In the genomic region with DNA sequence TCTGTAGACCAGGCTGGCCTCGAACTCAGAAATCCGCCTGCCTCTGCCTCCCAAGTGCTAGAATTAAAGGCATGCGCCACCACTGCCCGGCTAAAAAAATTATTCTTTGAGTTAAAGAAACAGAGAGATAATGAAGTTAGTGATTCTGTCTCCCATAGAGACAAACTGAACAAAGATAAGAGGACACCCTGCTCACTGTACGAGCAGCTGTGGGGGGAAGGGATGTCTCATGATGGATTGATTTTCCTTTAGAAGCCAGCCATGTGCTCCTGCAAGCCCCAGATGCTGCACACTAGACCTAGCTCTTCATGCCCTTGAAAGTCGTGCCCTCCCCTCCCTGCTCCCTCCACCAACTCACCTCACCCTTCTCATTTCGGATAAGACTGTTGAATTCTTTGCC, we compare ENCODE assay signal across 27 mouse cellular contexts. TPM values are rescaled to one million over a fixed set of nuclear protein-coding genes. Genes with fewer than 3 reads are reported as not detected.
DNase-seq lines count a peak whose midpoint lies in the region; ATAC-seq and TF ChIP-seq lines count a peak whose summit lies in the region.
"Had no signal": no experiment of that assay in that cellular context is flagged by ENCODE, and none has a peak within 500 bp of the region (broad histone marks: within the 10 kb centered on the region; RNA-seq: fewer than 3 reads in every experiment).

No protein-coding gene starts in this region.

- no peaks in the 10 kb centered on the region for H3K79me2 ChIP-seq in MEL (ENCODE audit: control insufficient read depth, insufficient read depth, low read length, poor library complexity)

- peak; percentile 56 for DNase-seq in MEL (ENCODE audit: low read depth, low spot score)
- peak; percentile 18 for DNase-seq in MN1 (ENCODE audit: low spot score)
- DNase-seq in B cell, adult 2 months, result no peak
- DNase-seq in testis, postnatal 14 days (ENCODE audit: low spot score), result no peak
- no peak for DNase-seq in heart, embryonic 10.5 days (ENCODE audit: low spot score)
- no peak for DNase-seq in left cerebral cortex, postnatal 10 days (ENCODE audit: extremely low spot score in 1 of 2, low spot score in 2 of 2)
- DNase-seq: adrenal gland, adult 2 months; adrenal gland, postnatal 14 days; cerebellum, adult 2 months; cerebellum, adult 9-11 months; cerebellum, postnatal 25 days; embryo, embryonic 11 days; gastrocnemius, postnatal 10 days; gastrocnemius, postnatal 36 days; heart, adult 2 months had no signal

- peaks cover 9 to 10% of the 10 kb centered on the region in 2 experiments for H3K36me3 ChIP-seq in MEL (ENCODE audit: control insufficient read depth in 1 of 2, insufficient read depth in 2 of 2, low read length in 2 of 2)
- peaks cover 99% of the 10 kb centered on the region for H3K36me3 ChIP-seq in liver, embryonic 15.5 days (replicated peaks)
- H3K36me3 ChIP-seq in heart, embryonic 10.5 days, result peaks cover 72% of the 10 kb centered on the region

- no peaks in the 10 kb centered on the region for H3K27me3 ChIP-seq in MEL (ENCODE audit: control insufficient read depth in 1 of 2, insufficient read depth in 2 of 2, low read length in 2 of 2)
- H3K27me3 ChIP-seq in liver, embryonic 15.5 days, result no peaks in the 10 kb centered on the region
- H3K27me3 ChIP-seq in heart, embryonic 10.5 days (ENCODE audit: insufficient read depth, poor library complexity, severe bottlenecking), result no peaks in the 10 kb centered on the region
- H3K27me3 ChIP-seq: embryonic facial prominence, embryonic 13.5 days; forebrain, embryonic 13.5 days; hindbrain, embryonic 12.5 days; hindbrain, embryonic 15.5 days had no signal

- no peak for TF ChIP-seq RAD21 in MEL (IDR thresholded peaks at IDR 0.05; ENCODE audit: low read depth, low read length)

- TF ChIP-seq POLR2A in MEL (IDR thresholded peaks at IDR 0.05; ENCODE audit: control insufficient read depth in 1 of 2, insufficient read depth in 1 of 2, low read depth in 1 of 2, low read length in 2 of 2, poor library complexity in 1 of 2), result no peak

- peaks cover 9 to 11% of the 10 kb centered on the region in 2 experiments for H3K4me1 ChIP-seq in MEL (ENCODE audit: control insufficient read depth in 1 of 2, insufficient read depth in 2 of 2, low read length in 2 of 2)
- H3K4me1 ChIP-seq in liver, embryonic 15.5 days (replicated peaks), result peaks cover 10% of the 10 kb centered on the region
- no peaks in the 10 kb centered on the region for H3K4me1 ChIP-seq in heart, embryonic 10.5 days
- H3K4me1 ChIP-seq: forebrain, embryonic 13.5 days; hindbrain, embryonic 12.5 days; hindbrain, embryonic 15.5 days had no signal

- no peak overlapping the region for H3K9ac ChIP-seq in MEL (ENCODE audit: control insufficient read depth, low read depth, low read length, poor library complexity, severe bottlenecking)
- H3K9ac ChIP-seq in liver, embryonic 15.5 days, result no peak overlapping the region
- H3K9ac ChIP-seq: embryonic facial prominence, embryonic 13.5 days; forebrain, embryonic 13.5 days; hindbrain, embryonic 12.5 days; hindbrain, embryonic 15.5 days had no signal

- no peaks in the 10 kb centered on the region for H3K9me3 ChIP-seq in MEL (replicated peaks; ENCODE audit: insufficient read depth, low read length)
- no peaks in the 10 kb centered on the region for H3K9me3 ChIP-seq in liver, embryonic 15.5 days (replicated peaks)
- no peaks in the 10 kb centered on the region for H3K9me3 ChIP-seq in heart, embryonic 10.5 days
- H3K9me3 ChIP-seq: embryonic facial prominence, embryonic 10.5 days; embryonic facial prominence, embryonic 13.5 days; forebrain, embryonic 10.5 days; forebrain, embryonic 13.5 days; hindbrain, embryonic 12.5 days; hindbrain, embryonic 15.5 days had no signal

- H3K4me2 ChIP-seq in liver, embryonic 15.5 days, result no peak overlapping the region
- H3K4me2 ChIP-seq: embryonic facial prominence, embryonic 13.5 days; forebrain, embryonic 13.5 days; heart, embryonic 11.5 days; hindbrain, embryonic 12.5 days; hindbrain, embryonic 15.5 days had no signal

- 47% methylated on average over 7 of the region's 7 CpGs for WGBS in liver, embryonic 15.5 days (ENCODE audit: insufficient replicate concordance)
- WGBS in heart, embryonic 10.5 days, result 73% methylated on average over 7 of the region's 7 CpGs

- TF ChIP-seq CTCF in MEL (IDR thresholded peaks at IDR 0.05 in 2 of 3, conservative IDR thresholded peaks at IDR 0.05 in 1 of 3; ENCODE audit: control insufficient read depth in 1 of 3, insufficient read depth in 1 of 3, low read depth in 2 of 3, low read length in 3 of 3, poor library complexity in 1 of 3, severe bottlenecking in 1 of 3), result no peak

- no peak overlapping the region for H3K4me3 ChIP-seq in MEL (ENCODE audit: control insufficient read depth in 1 of 2, insufficient read depth in 1 of 2, low read depth in 2 of 2, low read length in 2 of 2)
- no peak overlapping the region for H3K4me3 ChIP-seq in liver, embryonic 15.5 days (replicated peaks)
- no peak overlapping the region for H3K4me3 ChIP-seq in heart, embryonic 10.5 days
- H3K4me3 ChIP-seq: embryonic facial prominence, embryonic 10.5 days; embryonic facial prominence, embryonic 13.5 days; erythroblast, embryonic 14.5 days; forebrain, embryonic 10.5 days; forebrain, embryonic 13.5 days; heart, adult 2 months; hindbrain, embryonic 12.5 days; hindbrain, embryonic 15.5 days had no signal

- ATAC-seq in erythroid progenitor cell, adult 5-6 weeks (replicated peaks; ENCODE audit: low FRiP score, poor library complexity, severe bottlenecking), result 0 out of 2 replicates have a peak, but pooled peaks have one; percentile 22
- ATAC-seq in liver, embryonic 15.5 days (ENCODE audit: insufficient read depth), result peak; percentile 32; the same call in 1 of the 2 replicates
- ATAC-seq: forebrain, embryonic 13.5 days; forebrain, embryonic 16.5 days had no signal

- TF ChIP-seq EP300 in MEL (IDR thresholded peaks at IDR 0.05; ENCODE audit: low read depth in 1 of 2, low read length in 2 of 2), result peak in 1 of 2 experiments; percentile 52; a peak in 1 of 4 replicates

- peak overlapping the region; percentile 35; the same call in 1 of the 2 replicates for H3K27ac ChIP-seq in MEL (ENCODE audit: control insufficient read depth, low read depth, low read length)
- H3K27ac ChIP-seq in liver, embryonic 15.5 days (replicated peaks), result no peak overlapping the region
- H3K27ac ChIP-seq in heart, embryonic 10.5 days, result no peak overlapping the region
- H3K27ac ChIP-seq: embryonic facial prominence, embryonic 10.5 days; embryonic facial prominence, embryonic 13.5 days; forebrain, embryonic 10.5 days; forebrain, embryonic 13.5 days; heart, adult 2 months; hindbrain, embryonic 12.5 days; hindbrain, embryonic 15.5 days had no signal

- intact Hi-C loops in left cerebral cortex, postnatal 10 days (cut with DNase I), result no loop called here

TF ChIP-seq in MEL, 35 proteins besides CTCF, POLR2A, EP300 and RAD21:
- TF ChIP-seq SIN3A (IDR thresholded peaks at IDR 0.05; ENCODE audit: low read length) (peak; percentile 42; the same call in 1 of the 2 replicates), ZNF384 (IDR thresholded peaks at IDR 0.05; ENCODE audit: low read depth, low read length) (peak; percentile 68), ZKSCAN1 (IDR thresholded peaks at IDR 0.05; ENCODE audit: low read depth, low read length) (no peak), MAFK (IDR thresholded peaks at IDR 0.05; ENCODE audit: borderline replicate concordance, low read depth, low read length) (no peak), GATA1 (IDR thresholded peaks at IDR 0.05; ENCODE audit: low read depth, low read length) (peak; percentile 73), MXI1 (IDR thresholded peaks at IDR 0.05; ENCODE audit: low read depth, low read length) (peak; percentile 38; the same call in 1 of the 2 replicates), MAX (IDR thresholded peaks at IDR 0.05; ENCODE audit: low read length) (peak; percentile 28; the same call in 1 of the 2 replicates), MYC (IDR thresholded peaks at IDR 0.05; ENCODE audit: low read depth, low read length) (peak; percentile 67)

RNA-seq across cellular contexts. Expression of a gene that starts 38.4 kb away (rescaled TPM):
- total RNA-seq in MEL (2012; rRNA removed), result not detected in 2 replicates
- polyA plus RNA-seq in MEL (2012; ENCODE audit: insufficient read depth in 1 of 2, insufficient read length in 2 of 2, low read depth in 1 of 2, low replicate concordance in 2 of 2, missing spikeins in 1 of 2), result under 1 TPM in 1 of 2 experiments, not detected in 1; 0.04 TPM
- 2.9 TPM in 1 of 2 replicates, not detected in the other for total RNA-seq in erythroid progenitor cell, adult 5-6 weeks (2015; ENCODE audit: low replicate concordance)
- total RNA-seq in erythroid progenitor cell, adult 5-6 weeks (2017; ENCODE audit: low replicate concordance), result 1.8 and 4.0 TPM in 2 replicates
- polyA plus RNA-seq in liver, embryonic 15.5 days (2015; fragmentation: Nextera tagmentation; extraction: Ambion mirVana), result 0.58 and 0.70 TPM in 2 replicates
- polyA plus RNA-seq in heart, embryonic 10.5 days (2016; fragmentation: Nextera tagmentation; extraction: Ambion mirVana), result 0.26 and 0.53 TPM in 2 replicates
- under 1 TPM; 0.63 to 0.75 TPM for total RNA-seq in left cerebral cortex, postnatal 10 days (2021)
- total RNA-seq: gastrocnemius, adult 18-20 months; gastrocnemius, postnatal 36 days had no signal
- polyA plus RNA-seq: forebrain, embryonic 13.5 days; forebrain, embryonic 16.5 days had no signal

Comparison
In these comparisons a context has a peak if more than half of its experiments do, and no peak if none do; other contexts are left out.
1. DNase-seq: peak in MEL (single experiment) and MN1 (single experiment); none in B cell, adult 2 months (0 of 2), testis, postnatal 14 days (single experiment), heart, embryonic 10.5 days (single experiment) and left cerebral cortex, postnatal 10 days (0 of 2).